Mouse (Mus musculus) cortical plate, adult 2 months (tissue): ENCODE measurements around the gene Tas2r119. TPM values are rescaled to one million over a fixed set of nuclear protein-coding genes. Genes with fewer than 3 reads are reported as not detected.
"Not testable (repeated sequence)": the region's sequence is repeated elsewhere in the genome, so short reads cannot be mapped to it uniquely, and the experiment has no call there.

Experiments
- H3K27ac ChIP-seq: fragments of 200-500 bp; 2 replicates; pipeline ENCODE4 v1.5.1; 2012; ENCODE audit warnings: low read length, control low read depth, inconsistent platforms; ENCODE audit not compliant: insufficient read depth
- H3K4me1 ChIP-seq: fragments of 200-500 bp; 2 replicates; pipeline ENCODE4 v1.6.1; 2011; ENCODE audit warnings: low read length; ENCODE audit not compliant: control insufficient read depth, insufficient read depth
- H3K4me3 ChIP-seq: fragments of 200-500 bp; 2 replicates; pipeline ENCODE4 v1.5.1; 2011; ENCODE audit warnings: mild to moderate bottlenecking, low read length, control low read depth; ENCODE audit not compliant: insufficient read depth
- CTCF ChIP-seq: fragments of 200-500 bp; IDR thresholded peaks from 2 replicates; pipeline ENCODE4 v1.5.1; 2011; ENCODE audit warnings: mild to moderate bottlenecking, control low read depth, low read length; ENCODE audit not compliant: insufficient read depth; ENCODE audit errors: extremely low read depth
- POLR2A ChIP-seq: fragments of 200-500 bp; IDR thresholded peaks from 2 replicates; pipeline ENCODE4 v1.6.1; 2011; ENCODE audit warnings: mild to moderate bottlenecking, low read length, control low read depth; ENCODE audit not compliant: insufficient read depth; ENCODE audit errors: extremely low read depth
- polyA plus RNA-seq: library from polyadenylated mRNA; depleted of rRNA; stranded (reverse); fragments of >200 nt; gene quantifications from 2 replicates; pipeline ENCODE4 v1.2.3, GENCODE M21; 2012

The Tas2r119 gene
- polyA plus RNA-seq, 1 experiment, result not detected

- H3K4me3 ChIP-seq, result no peak overlapping the region
- no peak overlapping the region for H3K27ac ChIP-seq
- H3K4me1 ChIP-seq, result peaks cover under 1% of the 10 kb centered on the region; the same call in 1 of the 2 replicates
- TF ChIP-seq POLR2A (no peak), CTCF (no peak)
These were observed 3.1 kb downstream of the Tas2r119 start for GRCm38 (mm10) chr15:32180010-32180725.

DNA sequence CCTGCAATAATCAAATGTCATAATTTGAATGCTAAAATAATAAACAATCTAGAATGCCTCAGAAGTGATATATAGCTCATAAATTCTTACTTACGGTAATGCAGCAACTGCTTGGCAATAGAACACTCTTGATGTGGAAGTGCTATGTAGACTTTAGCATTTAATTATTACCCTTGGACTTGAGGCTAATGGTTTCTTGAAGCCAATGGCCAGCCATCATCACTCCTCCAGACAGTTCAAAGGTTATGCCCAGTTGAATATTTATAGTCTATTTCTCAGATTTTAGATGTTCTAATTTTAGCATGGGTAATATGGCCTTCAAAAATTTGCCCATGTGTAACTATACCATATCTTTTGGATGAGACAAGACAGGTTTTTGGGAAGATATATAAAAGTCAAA, 4.9 kb downstream of the Tas2r119 start:
- TF ChIP-seq CTCF, result no peak
- no peak for TF ChIP-seq POLR2A
- no peak overlapping the region for H3K4me3 ChIP-seq
- no peak overlapping the region for H3K27ac ChIP-seq
- H3K4me1 ChIP-seq, result peaks cover 2% of the 10 kb centered on the region; the same call in 1 of the 2 replicates

DNA sequence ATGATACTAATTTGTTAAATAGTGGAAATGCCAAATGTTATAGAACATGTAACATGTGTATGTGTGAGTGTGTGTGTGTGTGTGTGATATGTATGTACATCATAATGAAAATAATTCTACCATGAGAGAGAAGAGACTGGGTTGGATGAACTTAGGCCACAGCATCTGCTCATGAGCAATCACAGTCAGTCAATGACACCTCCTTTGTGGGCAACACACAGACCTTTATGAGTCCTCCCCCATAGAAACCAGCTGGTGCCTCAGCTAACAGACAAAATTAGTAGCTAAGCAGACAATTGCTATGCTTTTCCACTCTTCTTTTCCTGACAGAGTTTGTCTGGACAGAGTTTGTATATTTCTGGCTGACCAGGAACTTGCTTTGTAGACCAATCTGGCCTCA, 7.9 kb downstream of the Tas2r119 start:
- TF ChIP-seq CTCF, result no peak
- TF ChIP-seq POLR2A, result no peak
- Histone ChIP-seq H3K4me3 (no peak overlapping the region), H3K27ac (no peak overlapping the region), H3K4me1 (peaks cover 2% of the 10 kb centered on the region; the same call in 1 of the 2 replicates)

GRCm38 (mm10) chr15:32189879-32190278, 12.8 kb downstream of the Tas2r119 start:
- no peak for TF ChIP-seq POLR2A
- TF ChIP-seq CTCF, result no peak
- Histone ChIP-seq H3K4me3 (no peak overlapping the region), H3K27ac (no peak overlapping the region), H3K4me1 (peaks cover 2% of the 10 kb centered on the region; the same call in 1 of the 2 replicates)

- H3K4me3 ChIP-seq, result no peak overlapping the region
- H3K27ac ChIP-seq, result no peak overlapping the region
- TF ChIP-seq CTCF (no peak), POLR2A (no peak)
- H3K4me1 ChIP-seq, result no peaks in the 10 kb centered on the region
These were observed 13.3 kb downstream of the Tas2r119 start for GRCm38 (mm10) chr15:32190436-32190835.

- Histone ChIP-seq H3K4me1 (no peaks in the 10 kb centered on the region), H3K27ac (no peak overlapping the region), H3K4me3 (no peak overlapping the region)
- TF ChIP-seq POLR2A, result no peak
- TF ChIP-seq CTCF, result no peak
These were observed 15.9 kb downstream of the Tas2r119 start for GRCm38 (mm10) chr15:32192948-32193347.

DNA sequence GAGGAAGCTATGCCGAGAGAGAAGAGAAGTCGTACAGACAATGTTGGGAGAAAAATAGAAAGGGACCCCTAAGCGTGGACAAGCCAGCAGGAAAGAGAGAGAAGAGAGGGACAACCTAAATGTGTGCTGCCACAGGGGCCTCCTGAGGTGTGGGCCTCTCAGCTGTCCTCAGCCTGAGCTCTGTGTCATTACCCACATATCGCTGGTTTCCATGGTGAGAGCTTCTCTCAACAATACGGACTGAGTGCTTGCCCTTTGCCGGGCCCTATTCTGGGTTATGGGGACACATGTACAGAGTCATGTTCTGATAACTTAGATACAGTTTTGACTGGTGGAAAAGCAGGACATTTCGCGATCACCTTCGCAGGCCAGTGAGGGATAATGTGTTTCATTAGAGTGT, 21.0 kb downstream of the Tas2r119 start:
- Histone ChIP-seq H3K4me1 (no peaks in the 10 kb centered on the region), H3K27ac (no peak overlapping the region), H3K4me3 (no peak overlapping the region)
- no peak for TF ChIP-seq CTCF
- TF ChIP-seq POLR2A, result no peak

GRCm38 (mm10) chr15:32198561-32198960, 21.5 kb downstream of the Tas2r119 start:
- TF ChIP-seq CTCF, result no peak
- TF ChIP-seq POLR2A, result no peak
- Histone ChIP-seq H3K4me1 (no peaks in the 10 kb centered on the region), H3K4me3 (no peak overlapping the region), H3K27ac (no peak overlapping the region)

DNA sequence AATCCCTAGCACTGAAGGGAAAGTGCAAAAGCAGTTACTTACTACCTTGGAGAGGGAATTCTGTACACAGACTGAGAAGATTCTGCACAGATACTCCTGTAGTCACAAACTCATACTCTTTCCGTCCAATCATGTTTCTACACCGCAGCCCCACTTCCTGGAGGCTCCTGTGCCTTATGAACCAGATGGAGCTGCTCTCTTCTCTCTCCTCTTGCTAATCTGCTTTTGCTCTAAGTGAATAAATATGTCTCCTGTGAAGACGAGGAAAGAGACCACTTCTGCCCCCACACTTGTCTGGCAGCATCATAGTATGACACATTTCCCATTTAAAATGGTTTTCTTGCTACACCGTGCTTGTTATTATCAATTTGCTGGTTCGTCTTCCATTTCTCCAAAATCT, 26.2 kb downstream of the Tas2r119 start:
- TF ChIP-seq CTCF, result no peak
- TF ChIP-seq POLR2A, result no peak
- Histone ChIP-seq H3K27ac (no peak overlapping the region), H3K4me3 (no peak overlapping the region), H3K4me1 (no peaks in the 10 kb centered on the region)

DNA sequence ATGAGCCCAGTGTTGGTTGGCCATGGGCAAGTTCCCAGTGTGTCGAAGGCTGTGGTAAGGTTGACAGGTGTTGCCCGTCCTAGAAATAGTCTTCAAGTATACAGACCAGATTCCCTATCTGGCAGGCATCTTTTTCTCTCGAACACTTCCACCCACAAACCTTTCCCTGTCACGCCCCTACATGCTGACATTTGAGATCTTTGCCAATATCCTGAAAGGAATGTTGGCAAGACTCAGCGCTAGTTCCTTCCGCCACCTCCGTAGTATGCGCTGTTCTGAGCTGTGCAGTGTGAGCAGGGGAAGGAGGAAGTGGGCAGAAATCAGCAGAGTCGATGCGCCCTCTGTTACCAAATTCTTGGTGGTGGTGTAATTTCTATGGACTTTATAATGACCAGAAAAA, 27.8 kb downstream of the Tas2r119 start:
- Histone ChIP-seq H3K4me3 (no peak overlapping the region), H3K4me1 (no peaks in the 10 kb centered on the region), H3K27ac (no peak overlapping the region)
- TF ChIP-seq POLR2A (no peak), CTCF (no peak)

- H3K4me3 ChIP-seq, H3K4me1 ChIP-seq, H3K27ac ChIP-seq: not testable (repeated sequence)
These were observed 37.6 kb downstream of the Tas2r119 start for GRCm38 (mm10) chr15:32214687-32215086.
